Mouse (Mus musculus): ENCODE results near the gene Pced1a. TPM values are rescaled to one million over a fixed set of nuclear protein-coding genes. Genes with fewer than 3 reads are reported as not detected.
"Not testable (repeated sequence)": the region's sequence is repeated elsewhere in the genome, so short reads cannot be mapped to it uniquely, and the experiment has no call there.

Gene Pced1a
- polyA plus RNA-seq, 1 experiment from 2014 or later, result 10.1 TPM

DNA sequence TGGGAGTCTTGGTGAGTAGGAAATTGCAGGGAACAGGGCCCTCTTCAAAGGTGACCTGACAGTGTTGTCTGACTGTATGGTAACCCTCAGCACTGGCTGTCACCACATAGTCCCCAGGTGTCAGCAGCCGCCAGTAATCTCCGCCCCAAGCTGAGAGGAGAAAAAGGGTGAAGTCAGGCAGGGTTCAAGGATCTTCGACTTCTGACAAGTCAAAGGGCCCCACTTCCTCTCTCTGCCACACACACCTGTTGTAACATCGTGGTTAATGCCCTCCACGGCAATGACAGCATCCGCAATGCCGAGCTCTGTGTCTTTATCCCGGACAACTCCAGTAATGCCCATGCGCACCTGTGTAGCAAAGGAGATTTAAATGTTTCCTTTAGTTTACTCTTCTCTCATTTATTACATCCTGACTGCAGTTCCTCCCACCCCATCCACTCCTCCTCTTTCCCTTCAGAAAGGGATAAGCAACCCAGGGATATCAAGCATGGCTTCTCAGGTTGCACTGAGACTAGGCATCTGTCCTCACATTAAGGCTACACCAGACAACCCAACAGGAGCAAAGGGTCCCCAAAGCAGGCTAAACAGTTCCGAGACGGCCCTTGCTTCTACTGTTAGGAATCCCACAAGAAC, 33.4 kb downstream of the Pced1a start:
- H3K9me3 ChIP-seq (ENCODE audit: control insufficient read depth, low read length), result no peaks in the 10 kb centered on the region
- no peak overlapping the region for H3K4me3 ChIP-seq (replicated peaks; ENCODE audit: low read depth, low read length)
- H3K9ac ChIP-seq (replicated peaks; ENCODE audit: low read length), result no peak overlapping the region
- 86% methylated on average over 11 of the region's 11 CpGs for WGBS
- DNase-seq, result no peak
- no peaks in the 10 kb centered on the region for H3K27me3 ChIP-seq (ENCODE audit: control insufficient read depth, insufficient read depth, low read length)
- 0 out of 2 replicates have a peak, but pooled peaks cover 14% of the 10 kb centered on the region for H3K36me3 ChIP-seq (ENCODE audit: control insufficient read depth, insufficient read depth, low read length)
- no peaks in the 10 kb centered on the region for H3K4me1 ChIP-seq (ENCODE audit: control insufficient read depth, insufficient read depth, low read length)
- no peak overlapping the region for H3K4me2 ChIP-seq (ENCODE audit: low read length)
- ATAC-seq (ENCODE audit: low FRiP score, low TSS enrichment), result no peak
- no peak overlapping the region for H3K27ac ChIP-seq (replicated peaks; ENCODE audit: low read depth, low read length)

DNA sequence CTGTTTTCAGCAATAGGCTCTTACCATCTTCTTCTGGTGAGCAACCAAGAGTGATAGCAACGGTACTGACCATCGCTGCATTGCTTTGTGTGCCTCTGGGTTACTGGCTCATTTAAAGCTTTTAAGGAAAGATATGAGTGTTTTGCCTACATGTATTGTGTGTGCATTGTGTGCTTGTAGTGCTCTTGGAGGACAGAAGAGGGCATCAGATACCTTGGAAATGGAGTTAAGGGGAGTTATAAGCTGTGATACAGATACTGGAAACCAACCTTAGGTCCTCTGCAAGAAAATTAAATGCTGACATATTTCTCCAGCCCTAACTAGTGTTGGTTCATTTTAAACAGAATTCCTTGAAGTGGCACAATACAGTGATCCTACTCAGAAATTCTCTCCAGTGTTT, 35.7 kb downstream of the Pced1a start:
- Histone ChIP-seq H3K4me3 (replicated peaks; ENCODE audit: low read depth, low read length) (no peak overlapping the region), H3K9ac (replicated peaks; ENCODE audit: low read length) (no peak overlapping the region), H3K9me3 (ENCODE audit: control insufficient read depth, low read length) (no peaks in the 10 kb centered on the region), H3K27ac (replicated peaks; ENCODE audit: low read depth, low read length) (no peak overlapping the region), H3K4me1 (ENCODE audit: control insufficient read depth, insufficient read depth, low read length) (no peaks in the 10 kb centered on the region), H3K36me3 (ENCODE audit: control insufficient read depth, insufficient read depth, low read length) (0 out of 2 replicates have a peak, but pooled peaks cover 14% of the 10 kb centered on the region), H3K4me2 (ENCODE audit: low read length) (no peak overlapping the region), H3K27me3 (ENCODE audit: control insufficient read depth, insufficient read depth, low read length) (no peaks in the 10 kb centered on the region)
- WGBS, result 83% methylated on average over 2 of the region's 2 CpGs
- ATAC-seq (ENCODE audit: low FRiP score, low TSS enrichment) (no peak), DNase-seq (no peak)

DNA sequence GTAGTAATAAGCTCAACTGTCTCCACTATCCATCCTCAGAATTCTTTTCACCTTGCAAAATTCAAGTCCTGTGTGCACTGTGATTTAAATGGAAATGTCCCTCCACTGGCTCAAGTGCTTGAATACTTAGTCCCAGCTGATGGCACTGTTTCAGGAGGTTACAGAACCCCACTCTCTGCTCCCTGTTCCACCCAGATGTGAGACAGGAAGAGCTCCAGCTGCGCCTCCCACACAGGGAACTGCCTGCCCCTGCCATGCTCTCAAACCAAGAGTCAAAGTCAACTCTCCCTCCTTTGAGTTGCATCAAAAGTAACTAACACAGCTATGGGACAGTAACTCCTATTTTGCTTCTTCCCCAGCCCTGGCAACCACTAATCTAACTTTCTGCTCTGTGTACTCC, 38.3 kb downstream of the Pced1a start:
- Histone ChIP-seq H3K4me2 (ENCODE audit: low read length) (no peak overlapping the region), H3K4me3 (replicated peaks; ENCODE audit: low read depth, low read length) (no peak overlapping the region), H3K27me3 (ENCODE audit: control insufficient read depth, insufficient read depth, low read length) (no peaks in the 10 kb centered on the region), H3K9ac (replicated peaks; ENCODE audit: low read length) (no peak overlapping the region), H3K27ac (replicated peaks; ENCODE audit: low read depth, low read length) (no peak overlapping the region), H3K9me3 (ENCODE audit: control insufficient read depth, low read length) (no peaks in the 10 kb centered on the region), H3K4me1 (ENCODE audit: control insufficient read depth, insufficient read depth, low read length) (no peaks in the 10 kb centered on the region), H3K36me3 (ENCODE audit: control insufficient read depth, insufficient read depth, low read length) (0 out of 2 replicates have a peak, but pooled peaks cover 5% of the 10 kb centered on the region)
- 79% methylated on average over 1 of the region's 1 CpGs for WGBS
- ATAC-seq (ENCODE audit: low FRiP score, low TSS enrichment) (no peak), DNase-seq (no peak)

DNA sequence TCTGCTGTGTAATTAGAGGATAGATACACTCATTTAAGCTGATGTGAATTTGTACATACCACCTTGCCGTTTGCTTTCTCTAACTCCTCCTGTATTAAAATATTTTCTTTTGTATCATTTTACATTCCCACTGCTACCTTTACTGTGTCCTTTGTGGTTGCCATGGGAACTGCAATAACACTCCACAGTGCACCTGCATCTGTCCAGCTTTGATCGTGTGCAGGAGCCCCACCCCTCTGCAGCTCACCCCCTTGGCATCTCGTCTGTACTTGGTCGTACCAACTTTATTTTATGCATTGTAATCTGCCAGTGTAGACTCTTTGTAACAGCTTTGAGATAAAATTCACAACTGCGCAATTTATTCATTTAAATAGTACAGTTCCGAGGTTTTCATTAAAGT, 40.6 kb downstream of the Pced1a start:
- Histone ChIP-seq H3K9ac (replicated peaks; ENCODE audit: low read length) (no peak overlapping the region), H3K9me3 (ENCODE audit: control insufficient read depth, low read length) (no peaks in the 10 kb centered on the region), H3K36me3 (ENCODE audit: control insufficient read depth, insufficient read depth, low read length) (no peaks in the 10 kb centered on the region), H3K27ac (replicated peaks; ENCODE audit: low read depth, low read length) (no peak overlapping the region), H3K27me3 (ENCODE audit: control insufficient read depth, insufficient read depth, low read length) (no peaks in the 10 kb centered on the region), H3K4me2 (ENCODE audit: low read length) (no peak overlapping the region), H3K4me3 (replicated peaks; ENCODE audit: low read depth, low read length) (no peak overlapping the region), H3K4me1 (ENCODE audit: control insufficient read depth, insufficient read depth, low read length) (no peaks in the 10 kb centered on the region)
- no peak for DNase-seq
- WGBS, result 70% methylated on average over 6 of the region's 6 CpGs
- ATAC-seq (ENCODE audit: low FRiP score, low TSS enrichment), result no peak

DNA sequence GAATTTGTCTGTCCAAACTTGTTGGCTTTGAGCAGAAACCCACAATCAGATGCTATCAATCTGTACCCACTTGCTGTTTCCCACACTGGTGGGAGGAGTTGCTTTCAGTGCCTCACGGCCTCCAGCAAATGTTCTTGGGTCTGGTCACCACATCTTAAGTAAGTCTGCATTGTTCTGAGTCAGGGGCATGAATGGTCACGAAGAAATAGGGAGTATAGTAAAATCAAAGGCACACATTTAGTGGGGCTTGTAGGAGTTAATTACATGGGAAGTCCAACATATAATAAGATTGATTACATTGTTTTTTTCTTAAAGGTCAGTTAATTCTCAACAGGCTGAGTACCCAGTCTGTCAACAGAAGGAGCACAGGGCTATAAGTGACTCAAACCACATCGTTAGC, 41.3 kb downstream of the Pced1a start:
- no peak overlapping the region for H3K4me2 ChIP-seq (ENCODE audit: low read length)
- ATAC-seq (ENCODE audit: low FRiP score, low TSS enrichment), result no peak
- no peak overlapping the region for H3K27ac ChIP-seq (replicated peaks; ENCODE audit: low read depth, low read length)
- DNase-seq, result no peak
- no peak overlapping the region for H3K9ac ChIP-seq (replicated peaks; ENCODE audit: low read length)
- H3K27me3 ChIP-seq (ENCODE audit: control insufficient read depth, insufficient read depth, low read length), result no peaks in the 10 kb centered on the region
- H3K36me3 ChIP-seq (ENCODE audit: control insufficient read depth, insufficient read depth, low read length), result no peaks in the 10 kb centered on the region
- H3K4me3 ChIP-seq (replicated peaks; ENCODE audit: low read depth, low read length), result no peak overlapping the region
- H3K9me3 ChIP-seq (ENCODE audit: control insufficient read depth, low read length), result no peaks in the 10 kb centered on the region
- 55% methylated on average over 3 of the region's 3 CpGs for WGBS
- H3K4me1 ChIP-seq (ENCODE audit: control insufficient read depth, insufficient read depth, low read length), result no peaks in the 10 kb centered on the region

DNA sequence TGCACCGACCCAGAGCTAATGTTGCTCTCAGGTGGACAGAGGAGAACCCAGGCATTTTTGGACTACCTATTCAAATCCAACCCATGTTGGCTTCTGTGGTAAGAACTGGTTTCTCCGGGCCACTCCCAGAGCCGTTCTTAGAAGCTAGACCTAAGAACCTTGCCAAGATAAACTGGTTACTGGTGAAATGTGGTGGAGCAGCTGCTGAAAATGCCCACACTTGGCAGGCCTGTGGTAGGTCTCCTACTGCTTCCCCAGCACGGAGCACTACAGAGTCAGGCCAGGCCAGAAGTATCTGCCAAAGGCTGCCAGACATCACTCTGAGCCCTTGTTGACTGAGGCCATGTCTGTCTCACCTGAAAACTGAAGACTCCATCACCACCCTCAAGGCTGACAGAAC, 49.5 kb downstream of the Pced1a start:
- no peaks in the 10 kb centered on the region for H3K4me1 ChIP-seq (ENCODE audit: control insufficient read depth, insufficient read depth, low read length)
- DNase-seq (no peak), ATAC-seq (ENCODE audit: low FRiP score, low TSS enrichment) (no peak)
- H3K27me3 ChIP-seq (ENCODE audit: control insufficient read depth, insufficient read depth, low read length), result no peaks in the 10 kb centered on the region
- H3K27ac ChIP-seq (replicated peaks; ENCODE audit: low read depth, low read length), result no peak overlapping the region
- WGBS, result 85% methylated on average over 4 of the region's 4 CpGs
- no peak overlapping the region for H3K4me3 ChIP-seq (replicated peaks; ENCODE audit: low read depth, low read length)
- H3K36me3 ChIP-seq (ENCODE audit: control insufficient read depth, insufficient read depth, low read length), result no peaks in the 10 kb centered on the region
- H3K4me2 ChIP-seq (ENCODE audit: low read length), result no peak overlapping the region
- no peak overlapping the region for H3K9ac ChIP-seq (replicated peaks; ENCODE audit: low read length)
- H3K9me3 ChIP-seq (ENCODE audit: control insufficient read depth, low read length), result no peaks in the 10 kb centered on the region

DNA sequence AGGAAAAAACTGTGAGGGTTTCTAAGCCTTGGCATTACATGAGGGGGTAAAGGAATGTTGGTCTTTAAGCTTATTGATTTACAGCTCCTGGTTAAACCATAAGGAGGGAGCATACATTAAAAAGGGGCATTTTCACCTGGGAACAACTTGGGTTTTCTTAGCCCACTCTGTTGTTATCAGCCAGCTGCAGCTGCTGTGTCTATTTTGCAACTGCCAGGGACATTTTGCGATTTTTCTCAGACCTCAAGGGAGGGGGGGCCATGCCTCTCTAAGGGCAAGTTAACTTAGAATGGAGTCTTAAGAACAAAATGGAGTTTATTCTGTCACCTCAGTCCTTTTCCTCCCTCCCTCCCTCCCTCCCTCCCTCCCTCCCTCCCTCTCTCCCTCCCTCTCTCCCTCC, 51.5 kb downstream of the Pced1a start:
- not testable (repeated sequence) for H3K4me1 ChIP-seq (ENCODE audit: control insufficient read depth, insufficient read depth, low read length); H3K27ac ChIP-seq (replicated peaks; ENCODE audit: low read depth, low read length); H3K4me3 ChIP-seq (replicated peaks; ENCODE audit: low read depth, low read length); H3K27me3 ChIP-seq (ENCODE audit: control insufficient read depth, insufficient read depth, low read length); ATAC-seq (ENCODE audit: low FRiP score, low TSS enrichment); H3K36me3 ChIP-seq (ENCODE audit: control insufficient read depth, insufficient read depth, low read length); DNase-seq; H3K9me3 ChIP-seq (ENCODE audit: control insufficient read depth, low read length); H3K9ac ChIP-seq (replicated peaks; ENCODE audit: low read length); H3K4me2 ChIP-seq (ENCODE audit: low read length)
- WGBS, result 64% methylated on average over 1 of the region's 1 CpGs

DNA sequence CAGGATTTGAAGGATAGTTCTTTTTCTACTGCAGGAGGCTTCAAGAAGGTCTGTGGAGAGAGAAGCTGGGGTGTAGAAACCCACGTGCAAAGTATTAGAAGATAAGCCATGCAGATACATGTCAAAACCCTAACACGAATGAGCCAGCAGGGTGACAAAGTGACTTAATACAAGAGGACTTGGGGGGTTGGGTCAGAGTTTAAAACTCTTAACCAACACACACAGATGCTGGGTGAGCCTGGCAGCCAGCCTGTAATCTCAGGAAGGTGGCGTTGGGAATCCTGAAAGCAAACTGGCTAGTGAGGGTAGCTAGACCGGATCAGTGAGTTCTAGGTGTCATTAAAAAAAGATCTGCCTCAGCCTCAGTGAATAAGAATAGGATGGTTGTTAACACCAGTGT, 57.1 kb downstream of the Pced1a start:
- DNase-seq (no peak), ATAC-seq (ENCODE audit: low FRiP score, low TSS enrichment) (no peak)
- Histone ChIP-seq H3K4me2 (ENCODE audit: low read length) (no peak overlapping the region), H3K4me1 (ENCODE audit: control insufficient read depth, insufficient read depth, low read length) (0 out of 2 replicates have a peak, but pooled peaks cover 7% of the 10 kb centered on the region), H3K9me3 (ENCODE audit: control insufficient read depth, low read length) (no peaks in the 10 kb centered on the region), H3K27me3 (ENCODE audit: control insufficient read depth, insufficient read depth, low read length) (peaks cover 13% of the 10 kb centered on the region), H3K4me3 (replicated peaks; ENCODE audit: low read depth, low read length) (no peak overlapping the region), H3K36me3 (ENCODE audit: control insufficient read depth, insufficient read depth, low read length) (no peaks in the 10 kb centered on the region), H3K9ac (replicated peaks; ENCODE audit: low read length) (no peak overlapping the region), H3K27ac (replicated peaks; ENCODE audit: low read depth, low read length) (no peak overlapping the region)
- 74% methylated on average over 4 of the region's 4 CpGs for WGBS

All from midbrain, embryonic 14.5 days (tissue).